Mouse (Mus musculus) monocyte, adult 5-6 weeks (primary cell): ENCODE measurements at regions not wholly inside any gene's neighbourhood (a gene's known extent, or its start where the extent isn't known, plus 50 kb on each side); places are given as distances from the start of the nearest gene placed in this dataset.

Experiments used
- ATAC-seq: fragments of 153-309, 156-312 bp; replicated peaks from 2 replicates; pipeline ENCODE4 v1.8.0; 2017; ENCODE audit warnings: mild to moderate bottlenecking; ENCODE audit not compliant: low TSS enrichment, insufficient number of reproducible peaks, severe bottlenecking, poor library complexity, low FRiP score

DNA sequence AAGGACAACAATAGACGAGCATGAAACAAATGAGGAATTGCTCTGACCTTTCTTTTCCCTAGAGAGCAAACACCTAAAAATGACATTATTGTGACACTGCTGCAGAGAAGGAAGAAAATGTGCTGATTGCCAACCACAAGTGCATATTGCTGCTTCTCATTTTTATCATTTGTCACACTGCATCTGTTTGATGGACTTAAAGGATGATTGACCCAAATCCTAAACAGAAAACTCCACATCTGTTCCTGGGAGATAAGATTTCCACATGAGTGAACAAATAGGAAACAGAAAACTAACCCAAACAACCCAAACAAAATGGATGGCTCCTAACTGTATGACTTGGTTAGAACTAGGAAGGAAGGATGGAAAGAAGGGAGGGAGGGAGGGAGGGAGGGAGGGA lies 118.5 kb downstream of the Ccdc50 start:
- no peak for ATAC-seq

DNA sequence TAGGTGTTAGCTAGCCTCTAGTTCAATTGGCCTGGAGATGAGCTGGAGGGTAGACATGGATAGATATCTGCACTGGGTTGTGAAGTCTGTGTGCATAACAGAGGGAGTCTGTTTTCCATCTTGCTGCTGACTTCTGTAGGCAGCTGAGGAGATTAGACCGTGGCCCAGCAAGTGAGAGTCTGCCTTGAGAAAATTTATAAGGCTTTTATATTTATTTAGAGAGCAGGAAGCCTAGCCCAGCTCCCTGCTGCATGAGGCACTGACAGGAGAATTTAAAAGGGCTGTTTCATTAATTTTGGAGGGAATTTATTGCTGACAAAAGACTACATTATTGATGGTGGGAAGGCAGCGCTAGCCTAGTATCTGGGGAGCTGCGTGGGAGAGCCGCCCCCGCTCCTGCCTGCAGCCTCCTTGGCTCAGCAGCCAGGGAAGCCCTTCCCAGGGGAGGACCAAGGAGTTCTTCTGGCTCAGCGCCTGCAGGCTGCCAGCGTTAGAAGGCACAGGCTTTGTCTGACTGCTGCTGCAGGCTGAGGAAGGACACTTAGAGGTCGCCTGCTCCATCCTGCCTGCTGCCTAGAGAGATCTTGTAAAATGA lies 135.0 kb downstream of the Ccdc50 start:
- ATAC-seq = 0 out of 2 replicates have a peak, but pooled peaks have one; percentile 27

- no peak for ATAC-seq
These were observed 138.0 kb downstream of the Ccdc50 start for GRCm38 (mm10) chr16:27526669-27527068.

- no peak for ATAC-seq
These were observed 142.0 kb downstream of the Ccdc50 start for GRCm38 (mm10) chr16:27530634-27531033.
